Mouse (Mus musculus): ENCODE measurements around the gene Nt5e. TPM values are rescaled to one million over a fixed set of nuclear protein-coding genes. Genes with fewer than 3 reads are reported as not detected.
A peak's percentile ranks its signal among the peaks of the same experiment; 100 is the strongest.
"Not testable (repeated sequence)": the region's sequence is repeated elsewhere in the genome, so short reads cannot be mapped to it uniquely, and the experiment has no call there.

The Nt5e gene
- total and polyA plus RNA-seq, 3 experiments: 0.08 to 3.1 (median 0.34) TPM

- H3K4me2 ChIP-seq (ENCODE audit: insufficient read depth, low read depth, poor library complexity, severe bottlenecking): no peak overlapping the region
- peaks cover 15 to 43% of the 10 kb centered on the region in 2 experiments for H3K4me1 ChIP-seq (ENCODE audit: control insufficient read depth in 1 of 2, insufficient read depth in 2 of 2)
- no peak for DNase-seq (ENCODE audit: extremely low read depth)
- in situ Hi-C loops (cut with MboI; ENCODE audit: low pct_ligation_motif_present, low pct_unique_long_range_greater_than_20kb, low sequenced_read_pairs) (no loop called here), dilution Hi-C loops (cut with MboI; ENCODE audit: extremely low pct_ligation_motif_present, extremely low pct_unique_long_range_greater_than_20kb, low sequenced_read_pairs) (no loop called here)
- H3K9ac ChIP-seq (ENCODE audit: insufficient read depth, low read depth): no peak overlapping the region
- no peaks in the 10 kb centered on the region for H3K27me3 ChIP-seq (replicated peaks)
- H3K27ac ChIP-seq (ENCODE audit: insufficient read depth, low read depth): no peak overlapping the region
- peaks cover 5% of the 10 kb centered on the region for H3K9me3 ChIP-seq (replicated peaks; ENCODE audit: low read length)
- H3K36me3 ChIP-seq (replicated peaks in 1 of 2; ENCODE audit: control insufficient read depth in 1 of 2, insufficient read depth in 1 of 2, low read length in 1 of 2): no peaks in the 10 kb centered on the region
- no peak for TF ChIP-seq ELF1 (IDR thresholded peaks at IDR 0.05; ENCODE audit: low read depth, low read length)
- no peak for TF ChIP-seq CTCF (conservative IDR thresholded peaks at IDR 0.05 in 1 of 2, IDR thresholded peaks at IDR 0.05 in 1 of 2; ENCODE audit: low read depth in 2 of 2, low read length in 2 of 2)
- TF ChIP-seq IRF4 (IDR thresholded peaks at IDR 0.05; ENCODE audit: low read depth, low read length): no peak
- peak overlapping the region in 1 of 3 experiments; percentile 42 for H3K4me3 ChIP-seq (replicated peaks in 1 of 3; ENCODE audit: low read depth in 2 of 3, low read length in 2 of 3, poor library complexity in 1 of 3)
- H3K79me2 ChIP-seq (replicated peaks; ENCODE audit: control insufficient read depth, extremely low read depth, insufficient read depth, poor library complexity, severe bottlenecking): no peaks in the 10 kb centered on the region
Measured at GRCm38 (mm10) chr9:88296321-88296720, 30.7 kb upstream of the Nt5e start.

DNA sequence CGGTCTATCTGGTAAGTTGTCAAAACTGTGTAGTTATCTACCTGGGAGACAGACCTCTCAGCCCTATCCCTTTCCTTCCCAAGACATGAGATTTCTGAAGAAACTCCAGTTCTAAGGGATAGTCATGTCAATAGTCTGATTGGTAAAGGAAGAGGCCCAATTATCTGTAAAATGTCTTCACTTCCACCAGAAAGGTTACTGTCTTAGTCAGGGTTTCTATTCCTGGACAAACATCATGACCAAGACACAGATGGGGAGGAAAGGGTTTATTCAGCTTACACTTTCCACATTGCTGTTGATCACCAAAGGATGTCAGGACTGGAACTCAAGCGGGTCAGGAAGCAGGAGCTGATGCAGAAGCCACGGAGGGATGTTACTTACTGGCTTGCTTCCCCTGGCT lies 29.8 kb upstream of the Nt5e start:
- in situ Hi-C loops (cut with MboI; ENCODE audit: low pct_ligation_motif_present, low pct_unique_long_range_greater_than_20kb, low sequenced_read_pairs); H3K79me2 ChIP-seq (replicated peaks; ENCODE audit: control insufficient read depth, extremely low read depth, insufficient read depth, poor library complexity, severe bottlenecking); H3K36me3 ChIP-seq (replicated peaks in 1 of 2; ENCODE audit: control insufficient read depth in 1 of 2, insufficient read depth in 1 of 2, low read length in 1 of 2); dilution Hi-C loops (cut with MboI; ENCODE audit: extremely low pct_ligation_motif_present, extremely low pct_unique_long_range_greater_than_20kb, low sequenced_read_pairs); H3K27me3 ChIP-seq (replicated peaks); H3K9me3 ChIP-seq (replicated peaks; ENCODE audit: low read length): not testable (repeated sequence)
- DNase-seq (ENCODE audit: extremely low read depth): peak; percentile 42
- Histone ChIP-seq H3K27ac (ENCODE audit: insufficient read depth, low read depth) (peak overlapping the region; percentile 83), H3K4me1 (ENCODE audit: control insufficient read depth in 1 of 2, insufficient read depth in 2 of 2) (peaks cover 15 to 43% of the 10 kb centered on the region in 2 experiments), H3K4me2 (ENCODE audit: insufficient read depth, low read depth, poor library complexity, severe bottlenecking) (peak overlapping the region; percentile 85), H3K4me3 (replicated peaks in 1 of 3; ENCODE audit: low read depth in 2 of 3, low read length in 2 of 3, poor library complexity in 1 of 3) (peak overlapping the region in 1 of 3 experiments; percentile 42), H3K9ac (ENCODE audit: insufficient read depth, low read depth) (peak overlapping the region; percentile 31; the same call in 1 of the 2 replicates)
- TF ChIP-seq MEF2A (IDR thresholded peaks at IDR 0.05; ENCODE audit: borderline replicate concordance, low read depth, low read length): peak; percentile 90
- peak; percentile 70 for TF ChIP-seq ETS1 (conservative IDR thresholded peaks at IDR 0.05; ENCODE audit: low read depth, low read length)
- TF ChIP-seq JUND (conservative IDR thresholded peaks at IDR 0.05; ENCODE audit: low read depth, low read length): 0 out of 2 replicates have a peak, but pooled peaks have one; percentile 62
- peak; percentile 89 for TF ChIP-seq IRF4 (IDR thresholded peaks at IDR 0.05; ENCODE audit: low read depth, low read length)
- TF ChIP-seq EP300 (IDR thresholded peaks at IDR 0.05; ENCODE audit: low read length): peak; percentile 86
- peak; percentile 55; the same call in 1 of the 2 replicates for TF ChIP-seq BHLHE40 (IDR thresholded peaks at IDR 0.05; ENCODE audit: low read depth, low read length)
- TF ChIP-seq JUN (IDR thresholded peaks at IDR 0.05; ENCODE audit: insufficient read depth, low read depth, low read length): peak; percentile 48; the same call in 1 of the 2 replicates
- peak; percentile 65 for TF ChIP-seq TCF12 (IDR thresholded peaks at IDR 0.05; ENCODE audit: low read depth, low read length)

DNA sequence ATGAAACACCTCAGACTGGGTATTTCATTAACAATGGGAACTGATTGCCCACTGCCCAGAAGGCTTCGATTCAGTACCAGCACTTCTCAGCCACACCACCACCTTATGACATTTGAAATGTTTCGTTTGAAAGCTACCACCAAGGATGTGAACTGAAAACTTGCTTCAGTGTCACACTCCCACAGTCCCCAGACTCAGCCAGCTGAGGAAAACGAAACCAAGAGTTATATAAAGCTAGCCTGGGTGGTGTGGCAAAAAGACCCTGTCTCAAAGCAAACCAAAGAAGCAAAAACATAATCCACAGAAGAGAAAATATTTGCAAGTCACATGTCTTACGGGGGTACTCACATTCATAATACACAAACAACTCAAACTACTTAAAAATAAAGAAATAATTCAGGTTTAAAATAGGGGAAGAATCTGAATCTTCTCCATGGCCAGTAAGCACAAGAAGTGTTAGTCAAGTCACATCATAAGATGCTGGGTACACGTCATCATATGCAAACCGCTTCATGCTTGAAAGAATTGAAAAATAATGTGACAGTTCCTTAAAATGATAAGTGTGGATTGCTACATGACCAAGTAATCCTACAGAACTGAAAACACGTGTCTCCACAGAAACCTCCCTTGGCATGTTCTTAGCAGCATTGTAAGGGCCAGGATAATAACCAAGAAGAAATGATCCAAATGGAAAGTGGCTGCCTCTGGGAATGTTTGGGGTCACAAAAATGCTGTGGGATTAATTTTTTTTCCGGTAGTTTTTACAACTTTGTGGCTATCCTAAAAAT lies 28.9 kb upstream of the Nt5e start:
- Histone ChIP-seq H3K9me3 (replicated peaks; ENCODE audit: low read length) (peaks cover 5% of the 10 kb centered on the region), H3K27me3 (replicated peaks) (no peaks in the 10 kb centered on the region), H3K27ac (ENCODE audit: insufficient read depth, low read depth) (peak overlapping the region; percentile 83), H3K36me3 (replicated peaks in 1 of 2; ENCODE audit: control insufficient read depth in 1 of 2, insufficient read depth in 1 of 2, low read length in 1 of 2) (no peaks in the 10 kb centered on the region), H3K79me2 (replicated peaks; ENCODE audit: control insufficient read depth, extremely low read depth, insufficient read depth, poor library complexity, severe bottlenecking) (no peaks in the 10 kb centered on the region), H3K4me2 (ENCODE audit: insufficient read depth, low read depth, poor library complexity, severe bottlenecking) (peak overlapping the region; percentile 81), H3K4me3 (replicated peaks in 1 of 3; ENCODE audit: low read depth in 2 of 3, low read length in 2 of 3, poor library complexity in 1 of 3) (peak overlapping the region in 1 of 3 experiments; percentile 12), H3K9ac (ENCODE audit: insufficient read depth, low read depth) (peak overlapping the region; percentile 23; the same call in 1 of the 2 replicates), H3K4me1 (ENCODE audit: control insufficient read depth in 1 of 2, insufficient read depth in 2 of 2) (peaks cover 15 to 40% of the 10 kb centered on the region in 2 experiments)
- in situ Hi-C loops (cut with MboI; ENCODE audit: low pct_ligation_motif_present, low pct_unique_long_range_greater_than_20kb, low sequenced_read_pairs) (no loop called here), dilution Hi-C loops (cut with MboI; ENCODE audit: extremely low pct_ligation_motif_present, extremely low pct_unique_long_range_greater_than_20kb, low sequenced_read_pairs) (no loop called here)
- DNase-seq (ENCODE audit: extremely low read depth): peak; percentile 84
- TF ChIP-seq EP300 (IDR thresholded peaks at IDR 0.05; ENCODE audit: low read length): 0 out of 2 replicates have a peak, but pooled peaks have one; percentile 63
- no peak; the same call in 1 of the 2 replicates for TF ChIP-seq MXI1 (IDR thresholded peaks at IDR 0.05; ENCODE audit: low read depth, low read length)
- 0 out of 2 replicates have a peak, but pooled peaks have one; percentile 17 for TF ChIP-seq SIN3A (IDR thresholded peaks at IDR 0.05; ENCODE audit: low read length)
- peak; percentile 67; the same call in 1 of the 2 replicates for TF ChIP-seq MYC (IDR thresholded peaks at IDR 0.05; ENCODE audit: low read depth, low read length)
- peak; percentile 82 for TF ChIP-seq JUND (conservative IDR thresholded peaks at IDR 0.05; ENCODE audit: low read depth, low read length)
- no peak for TF ChIP-seq RCOR1 (conservative IDR thresholded peaks at IDR 0.05; ENCODE audit: low read depth, low read length)
- no peak for TF ChIP-seq ELF1 (IDR thresholded peaks at IDR 0.05; ENCODE audit: low read depth, low read length)
- peak; percentile 65; the same call in 1 of the 2 replicates for TF ChIP-seq BHLHE40 (IDR thresholded peaks at IDR 0.05; ENCODE audit: low read depth, low read length)
- TF ChIP-seq USF1 (IDR thresholded peaks at IDR 0.05; ENCODE audit: low read depth, low read length): no peak
- peak; percentile 34; the same call in 1 of the 2 replicates for TF ChIP-seq TCF12 (IDR thresholded peaks at IDR 0.05; ENCODE audit: low read depth, low read length)
- no peak for TF ChIP-seq CHD1 (IDR thresholded peaks at IDR 0.05; ENCODE audit: low read depth, low read length)
- no peak for TF ChIP-seq ZNF384 (IDR thresholded peaks at IDR 0.05; ENCODE audit: low read depth, low read length)
- no peak for TF ChIP-seq MAZ (IDR thresholded peaks at IDR 0.05; ENCODE audit: low read depth, low read length)
- no peak for TF ChIP-seq POLR2A (IDR thresholded peaks at IDR 0.05; ENCODE audit: low read depth, low read length)
- TF ChIP-seq HCFC1 (IDR thresholded peaks at IDR 0.05; ENCODE audit: low read depth, low read length): no peak
- no peak for TF ChIP-seq KAT2A (IDR thresholded peaks at IDR 0.05; ENCODE audit: insufficient replicate concordance, low read length)
- TF ChIP-seq MEF2A (IDR thresholded peaks at IDR 0.05; ENCODE audit: borderline replicate concordance, low read depth, low read length): peak; percentile 11; the same call in 1 of the 2 replicates
